Mouse (Mus musculus) thymus, adult 18-20 months (tissue): ENCODE results near the gene Rnf31.

ENCODE experiments used
- DNase-seq, 2 experiments: peaks; one replicate each; pipeline ENCODE4 v3.0.0; 2022; ENCODE audit warnings: mixed read lengths in 2 of 2

Gene Rnf31

GRCm38 (mm10) chr14:55578668-55579269 lies 12.7 kb upstream of the Rnf31 start:
- DNase-seq, result no peak

- no peak for DNase-seq
Measured at GRCm38 (mm10) chr14:55579511-55580496, 11.7 kb upstream of the Rnf31 start.

- DNase-seq, result no peak
Measured at GRCm38 (mm10) chr14:55580731-55581130, 10.8 kb upstream of the Rnf31 start.

GRCm38 (mm10) chr14:55581981-55582681 lies 9.4 kb upstream of the Rnf31 start:
- no peak for DNase-seq

- DNase-seq, result no peak
Measured at GRCm38 (mm10) chr14:55584303-55584701, 7.2 kb upstream of the Rnf31 start.

- peak; percentile 34 to 48 for DNase-seq
Measured at GRCm38 (mm10) chr14:55584702-55585565, 6.6 kb upstream of the Rnf31 start, which contains the start of gene Emc9. Gene Emc9, minus strand, starts transcription at chr14:55585302.

GRCm38 (mm10) chr14:55585566-55585960 lies 5.9 kb upstream of the Rnf31 start:
- no peak for DNase-seq

GRCm38 (mm10) chr14:55586149-55586548 lies 5.4 kb upstream of the Rnf31 start:
- no peak for DNase-seq

GRCm38 (mm10) chr14:55589271-55589670 lies 2.2 kb upstream of the Rnf31 start:
- no peak for DNase-seq

GRCm38 (mm10) chr14:55589771-55590448 lies 1.6 kb upstream of the Rnf31 start:
- DNase-seq, result no peak

- DNase-seq, result peak; percentile 68 to 81
Measured at GRCm38 (mm10) chr14:55590748-55591330, 669 bp upstream of the Rnf31 start, which contains the start of gene Psme2. Gene Psme2, minus strand, starts transcription at chr14:55591113.

GRCm38 (mm10) chr14:55592226-55592625 lies 718 bp downstream of the Rnf31 start:
- no peak for DNase-seq

- DNase-seq, result no peak
Measured at GRCm38 (mm10) chr14:55596036-55596690, 4.7 kb downstream of the Rnf31 start.

- DNase-seq, result no peak
Measured at GRCm38 (mm10) chr14:55598521-55599390, 7.2 kb downstream of the Rnf31 start.

GRCm38 (mm10) chr14:55603271-55603632 lies 11.7 kb downstream of the Rnf31 start, which contains the start of gene Irf9:
Gene Irf9, plus strand, starts transcription at chr14:55603571.
- no peak for DNase-seq

- DNase-seq, result peak; percentile 86 to 92
Measured at GRCm38 (mm10) chr14:55603633-55604576, 12.4 kb downstream of the Rnf31 start.

- no peak for DNase-seq
Measured at GRCm38 (mm10) chr14:55604823-55605222, 13.3 kb downstream of the Rnf31 start.

- DNase-seq, result no peak
Measured at GRCm38 (mm10) chr14:55605743-55606459, 14.4 kb downstream of the Rnf31 start.
